Mouse (Mus musculus) adipose tissue, adult 10 weeks (tissue): ENCODE results near the gene Gm7029. TPM values are rescaled to one million over a fixed set of nuclear protein-coding genes. Genes with fewer than 3 reads are reported as not detected.

Experiments
- polyA plus RNA-seq: library from polyadenylated mRNA; stranded (reverse); fragments of 350-450 nt; fragmentation: Illumina TruSeq; extraction: RNeasy Lipid Tissue Mini Kit (QIAGEN cat#74804); gene quantifications from one replicate; pipeline ENCODE4 v1.2.3, GENCODE M21; 2014; ENCODE audit warnings: low read depth, low replicate concordance

The Gm7029 gene
- polyA plus RNA-seq = not detected

GRCm38 (mm10) chr17:33873537-33873936, at the start of gene Gm7029:
Gene Gm7029, plus strand, starts transcription at chr17:33873837.

GRCm38 (mm10) chr17:33824084-33824996, 49.3 kb upstream of the Gm7029 start, which contains the start of the genes Rps28 and Ndufa7:
Gene Rps28, minus strand, starts transcription at chr17:33824562.
Gene Ndufa7, plus strand, starts transcription at chr17:33824572.

DNA sequence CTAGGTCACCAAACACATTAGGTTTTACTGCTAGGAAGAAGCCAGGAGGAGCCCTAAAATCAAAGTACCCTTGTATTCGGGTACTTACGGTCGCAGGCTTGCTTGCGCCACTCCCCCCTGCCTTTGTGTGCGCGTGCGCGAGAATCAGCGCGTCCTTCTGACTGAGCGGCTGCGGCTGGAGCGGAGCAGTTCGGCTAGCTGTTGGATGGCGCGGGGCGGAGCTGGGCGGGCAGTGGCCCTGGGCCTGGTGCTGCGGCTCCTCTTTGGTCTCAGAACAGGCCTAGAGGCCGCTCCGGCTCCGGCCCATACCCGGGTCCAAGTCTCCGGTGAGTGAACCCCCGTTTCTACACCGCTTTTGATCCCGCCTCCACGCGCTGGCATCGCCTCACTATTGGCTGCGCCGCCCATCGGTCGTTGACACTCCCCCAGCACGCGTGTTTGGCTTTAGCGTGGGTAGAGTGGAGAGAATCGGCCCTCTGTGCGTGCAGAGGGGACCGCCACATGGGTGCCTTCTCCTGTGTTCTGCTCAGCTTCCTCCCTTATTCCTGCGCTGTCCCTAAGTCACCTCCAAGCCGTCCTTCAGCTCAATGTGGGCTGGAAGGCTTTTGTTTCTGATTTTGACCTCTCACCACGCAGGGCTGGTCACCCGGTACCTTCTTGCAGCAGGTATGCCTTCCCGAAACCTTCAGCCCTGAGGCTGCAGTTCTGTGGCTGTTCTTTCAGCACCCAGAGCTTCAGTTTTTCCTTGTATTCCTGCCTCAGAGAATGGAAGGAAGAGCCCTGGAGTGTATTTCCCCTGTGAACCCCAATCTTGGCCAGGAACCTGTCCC, 30.5 kb upstream of the Gm7029 start, which contains the start of gene Cd320:
Gene Cd320 (plus strand): TSS at position 126 of the 830 bp plus-strand sequence.

GRCm38 (mm10) chr17:33890533-33891059, 17.0 kb downstream of the Gm7029 start, which contains the start of gene Kifc1:
Gene Kifc1, minus strand, starts transcription at chr17:33890661.

GRCm38 (mm10) chr17:33904835-33905234, 31.2 kb downstream of the Gm7029 start, which contains the start of gene Platr17:
Gene Platr17, plus strand, starts transcription at chr17:33905135.

DNA sequence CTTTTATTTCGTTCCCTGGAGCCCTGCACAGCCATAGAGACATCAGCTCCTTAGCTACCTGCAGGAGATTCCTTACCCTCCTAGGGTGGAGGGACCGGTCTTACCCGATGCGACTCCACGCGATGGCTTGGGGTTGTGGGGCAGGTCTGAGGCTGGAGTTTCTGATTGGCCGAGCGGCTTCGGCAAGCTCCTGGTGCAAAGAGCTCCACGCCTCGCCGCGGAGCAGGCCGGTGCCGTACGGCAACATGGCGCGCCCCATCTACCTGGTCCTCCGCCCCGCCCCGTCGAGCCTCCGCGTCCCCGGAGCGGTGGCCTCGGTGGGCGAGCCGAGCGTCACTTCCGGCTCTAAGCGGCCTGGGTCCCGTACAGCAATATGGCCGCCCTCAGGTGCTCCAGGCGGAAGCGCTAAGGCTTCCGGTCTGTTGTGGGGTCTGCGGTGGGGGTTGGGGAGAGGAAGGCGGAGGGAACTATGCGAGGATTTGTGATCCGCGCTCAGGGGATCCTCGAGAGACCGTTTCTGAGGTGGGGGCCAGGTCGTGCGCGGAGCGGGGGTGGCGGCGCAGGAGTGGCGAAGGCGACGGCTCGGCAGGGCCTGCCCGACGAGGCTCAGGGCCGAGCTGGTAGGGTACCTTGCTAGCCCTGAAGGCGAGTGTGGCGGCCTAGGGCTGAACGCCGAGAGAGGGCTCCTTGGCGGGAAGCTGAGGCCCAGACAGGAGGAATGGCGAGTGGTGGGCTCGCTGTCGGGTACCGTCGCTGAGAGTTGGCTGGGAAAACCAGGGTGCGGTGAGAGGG, 35.6 kb downstream of the Gm7029 start, which contains the start of gene Daxx:
Gene Daxx (plus strand): TSS at position 338 of the 792 bp plus-strand sequence.

DNA sequence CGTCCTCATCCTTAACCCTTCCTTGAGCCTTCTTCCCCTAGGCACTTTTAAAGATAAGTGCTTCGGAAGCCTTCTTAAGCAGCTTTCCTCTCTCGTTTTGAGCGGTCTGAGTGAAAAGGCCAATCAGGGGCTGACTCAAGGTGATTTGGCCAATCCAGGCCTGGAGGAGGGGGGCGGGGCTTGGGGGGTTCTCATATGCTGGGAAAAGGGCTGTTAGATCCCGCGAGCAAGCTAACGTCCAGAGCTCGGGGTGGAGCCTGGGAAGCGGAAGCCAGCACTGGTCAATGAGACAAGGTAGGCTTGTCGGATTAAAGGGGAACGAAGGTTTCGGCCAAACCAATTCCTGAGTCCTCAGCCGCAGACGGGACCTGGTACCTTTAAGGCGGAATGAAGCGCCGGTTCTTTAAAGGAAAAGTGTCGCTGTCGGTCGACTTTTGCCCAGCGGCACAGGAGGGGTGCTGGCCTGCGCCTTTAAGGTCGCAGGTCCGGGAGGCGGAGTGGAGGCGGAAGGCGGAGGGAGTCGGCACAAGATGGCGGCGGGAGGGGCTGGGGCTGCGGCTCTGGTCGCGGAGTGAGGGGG, 42.1 kb downstream of the Gm7029 start, which contains the start of the genes Tapbp and Zbtb22:
Gene Tapbp (plus strand): TSS at position 229 of the 580 bp plus-strand sequence.
Gene Zbtb22 (plus strand): TSS at position 234 of the 580 bp plus-strand sequence.

Other genes with a start within 250 kb of the Gm7029 start
- 39.7 TPM for gene Zfp414, start 244.7 kb upstream of the Gm7029 start, polyA plus RNA-seq
- not detected for gene Pram1, start 235.8 kb upstream of the Gm7029 start, polyA plus RNA-seq
- 128 TPM for gene Hnrnpm, start 187.0 kb upstream of the Gm7029 start, polyA plus RNA-seq
- 86.5 TPM for gene March2, start 155.2 kb upstream of the Gm7029 start, polyA plus RNA-seq
- gene Rab11b, start 113.3 kb upstream of the Gm7029 start, polyA plus RNA-seq = 136 TPM
- gene Angptl4, start 92.0 kb upstream of the Gm7029 start, polyA plus RNA-seq = 245 TPM
- gene Kank3, start 63.3 kb upstream of the Gm7029 start, polyA plus RNA-seq = 91.1 TPM
- gene Rps28, start 49.3 kb upstream of the Gm7029 start, polyA plus RNA-seq = 1,499 TPM
- gene Ndufa7, start 49.3 kb upstream of the Gm7029 start, polyA plus RNA-seq = 425 TPM
- 72.7 TPM for gene Cd320, start 30.7 kb upstream of the Gm7029 start, polyA plus RNA-seq
- gene Kifc1, start 16.8 kb downstream of the Gm7029 start, polyA plus RNA-seq = 1.9 TPM
- gene Platr17, start 31.3 kb downstream of the Gm7029 start, polyA plus RNA-seq = not detected
- 29.2 TPM for gene Daxx, start 35.6 kb downstream of the Gm7029 start, polyA plus RNA-seq
- 147 TPM for gene Tapbp, start 42.1 kb downstream of the Gm7029 start, polyA plus RNA-seq
- gene Zbtb22, start 42.1 kb downstream of the Gm7029 start, polyA plus RNA-seq = 25.1 TPM
- gene Rgl2, start 55.7 kb downstream of the Gm7029 start, polyA plus RNA-seq = 66.6 TPM
- 70.9 TPM for gene Pfdn6, start 66.5 kb downstream of the Gm7029 start, polyA plus RNA-seq
- gene Wdr46, start 66.8 kb downstream of the Gm7029 start, polyA plus RNA-seq = 14.0 TPM
- gene B3galt4, start 77.7 kb downstream of the Gm7029 start, polyA plus RNA-seq = 5.6 TPM
- gene Vps52, start 82.0 kb downstream of the Gm7029 start, polyA plus RNA-seq = 36.0 TPM
- 1,863 TPM for gene Rps18, start 82.2 kb downstream of the Gm7029 start, polyA plus RNA-seq
- 1,539 TPM for gene H2-K1, start 126.5 kb downstream of the Gm7029 start, polyA plus RNA-seq
- 30.7 TPM for gene Ring1, start 150.8 kb downstream of the Gm7029 start, polyA plus RNA-seq
- gene H2-Ke6, start 154.2 kb downstream of the Gm7029 start, polyA plus RNA-seq = 92.5 TPM
- gene Slc39a7, start 157.8 kb downstream of the Gm7029 start, polyA plus RNA-seq = 158 TPM
- 38.6 TPM for gene Rxrb, start 158.0 kb downstream of the Gm7029 start, polyA plus RNA-seq
- gene Col11a2, start 165.6 kb downstream of the Gm7029 start, polyA plus RNA-seq = 1.0 TPM
- gene H2-Oa, start 218.5 kb downstream of the Gm7029 start, polyA plus RNA-seq = 1.3 TPM
- gene H2-DMa, start 245.7 kb downstream of the Gm7029 start, polyA plus RNA-seq = 48.1 TPM
- gene Brd2, start 248.8 kb downstream of the Gm7029 start, polyA plus RNA-seq = 137 TPM